Mouse (Mus musculus): ENCODE measurements around the gene Aire. TPM values are rescaled to one million over a fixed set of nuclear protein-coding genes. Genes with fewer than 3 reads are reported as not detected.
"Not testable (repeated sequence)": the region's sequence is repeated elsewhere in the genome, so short reads cannot be mapped to it uniquely, and the experiment has no call there.

Gene Aire
- total RNA-seq, 2 experiments from 2014 or later: not detected

DNA sequence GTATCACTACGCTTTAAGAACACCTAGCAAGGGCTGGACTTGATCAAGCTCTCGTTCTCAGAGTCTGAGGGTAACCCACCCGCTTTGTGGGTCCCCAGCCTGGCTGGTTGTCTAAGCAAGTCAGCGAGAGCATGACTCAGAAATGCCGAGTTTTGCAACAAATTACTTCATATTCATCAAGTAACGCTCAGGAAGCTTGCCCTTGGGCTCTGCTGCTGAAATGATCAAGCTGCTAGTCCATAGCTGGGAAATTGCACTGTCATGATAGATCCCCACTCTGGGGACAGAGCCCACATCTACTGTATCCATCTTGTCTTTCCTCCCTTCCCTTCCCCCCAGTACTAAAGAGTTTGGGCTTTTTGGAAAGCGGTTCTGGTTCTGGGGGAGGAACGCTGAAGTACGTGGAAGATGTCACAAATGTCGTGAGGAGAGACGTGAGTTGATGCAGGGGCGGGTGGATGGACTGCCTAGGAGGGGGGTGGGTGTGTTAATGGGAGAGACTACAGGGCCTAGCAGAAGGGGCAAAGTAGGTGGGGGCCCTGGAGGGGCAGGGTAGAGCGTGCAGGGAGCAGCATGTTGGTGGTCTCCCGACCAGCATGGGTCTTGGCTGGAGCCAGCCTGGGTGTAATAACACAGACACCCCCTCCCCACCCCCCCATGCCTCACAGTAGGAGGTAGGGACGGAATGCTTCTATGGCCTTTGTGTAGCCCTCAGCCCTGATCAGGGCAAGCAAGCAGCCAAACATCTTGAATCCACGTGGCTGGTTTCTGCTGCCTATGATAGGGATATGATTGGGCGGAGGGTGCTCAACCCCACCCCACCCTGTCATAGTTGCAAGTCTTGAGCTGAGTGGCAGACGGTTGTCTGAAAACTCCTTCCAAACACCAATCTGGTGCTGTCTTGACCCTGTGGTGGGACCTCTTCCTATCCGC, 11.5 kb upstream of the Aire start:
- DNase-seq (ENCODE audit: low spot score): peak; percentile 32

DNA sequence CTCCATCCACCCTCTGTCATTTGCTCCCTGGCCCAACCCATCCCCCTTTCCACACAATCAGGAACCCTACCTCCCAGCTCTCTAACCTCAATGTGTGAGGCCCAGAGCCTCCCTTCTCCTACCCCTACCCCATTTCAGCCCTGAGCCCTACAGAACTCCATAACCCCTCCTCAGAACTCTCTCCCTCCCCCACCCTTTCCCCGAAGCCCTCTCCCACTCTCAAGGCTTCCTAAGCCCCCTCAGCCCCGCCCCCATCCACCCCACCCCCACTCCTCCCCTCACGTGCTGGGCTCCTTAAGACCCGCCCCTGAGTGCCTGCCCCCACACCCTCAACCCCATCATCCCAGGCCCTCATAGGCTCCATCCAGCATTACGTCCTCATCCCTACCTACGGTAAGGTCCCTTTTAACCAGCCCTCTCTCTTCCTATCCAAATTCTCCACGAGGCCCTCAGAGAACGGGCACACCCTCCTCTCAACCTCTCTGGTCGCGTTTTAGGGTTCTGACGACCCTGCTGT, 6.2 kb upstream of the Aire start:
- no peak for DNase-seq (ENCODE audit: low spot score)

GRCm38 (mm10) chr10:78048061-78048730, 4.8 kb upstream of the Aire start:
- no peak for DNase-seq (ENCODE audit: low spot score)

DNA sequence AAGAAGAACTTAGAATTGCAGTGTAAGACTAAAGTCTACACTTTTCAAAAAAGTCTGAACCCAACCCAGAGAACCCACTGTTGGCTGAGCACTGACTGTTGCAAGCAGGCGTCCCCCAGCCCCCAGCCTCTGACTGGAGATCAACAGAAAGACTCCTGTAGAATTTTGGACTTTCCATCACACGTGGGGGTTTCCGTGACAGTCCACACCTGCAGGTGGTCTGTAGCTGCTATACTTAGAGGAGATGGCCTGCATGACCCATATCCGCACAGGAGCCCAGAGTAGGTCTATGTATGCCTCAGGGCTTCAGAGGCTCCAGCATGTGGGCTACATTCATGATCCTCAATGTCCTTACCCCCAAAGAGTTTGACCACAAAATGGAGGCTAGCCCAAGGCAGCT, 3.0 kb upstream of the Aire start:
- no peak for DNase-seq (ENCODE audit: low spot score)

DNA sequence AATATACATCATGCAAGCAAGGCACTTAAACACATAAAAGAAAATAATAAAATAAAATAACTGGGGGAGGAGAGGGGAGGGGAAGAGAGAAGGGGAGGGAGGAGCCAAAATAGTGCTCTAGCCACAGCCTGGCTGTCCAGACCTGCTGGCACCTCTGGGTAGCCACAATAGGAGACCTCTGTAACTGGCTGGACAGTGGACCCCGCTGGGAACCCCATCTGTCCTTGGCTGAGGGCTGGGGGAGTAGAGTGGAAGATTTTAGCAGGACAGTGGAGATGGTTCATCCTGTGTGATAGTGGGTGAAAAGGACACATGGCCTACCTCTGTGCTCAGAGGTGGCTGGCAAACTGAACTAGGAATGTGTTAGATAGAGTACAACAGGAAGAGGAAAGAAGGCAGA, 1.1 kb upstream of the Aire start:
- no peak for DNase-seq (ENCODE audit: low spot score)

- DNase-seq (ENCODE audit: low spot score): no peak
These were observed 559 bp downstream of the Aire start for GRCm38 (mm10) chr10:78042697-78043405.

- no peak for DNase-seq (ENCODE audit: low spot score)
These were observed 1.3 kb downstream of the Aire start for GRCm38 (mm10) chr10:78042096-78042495.

DNA sequence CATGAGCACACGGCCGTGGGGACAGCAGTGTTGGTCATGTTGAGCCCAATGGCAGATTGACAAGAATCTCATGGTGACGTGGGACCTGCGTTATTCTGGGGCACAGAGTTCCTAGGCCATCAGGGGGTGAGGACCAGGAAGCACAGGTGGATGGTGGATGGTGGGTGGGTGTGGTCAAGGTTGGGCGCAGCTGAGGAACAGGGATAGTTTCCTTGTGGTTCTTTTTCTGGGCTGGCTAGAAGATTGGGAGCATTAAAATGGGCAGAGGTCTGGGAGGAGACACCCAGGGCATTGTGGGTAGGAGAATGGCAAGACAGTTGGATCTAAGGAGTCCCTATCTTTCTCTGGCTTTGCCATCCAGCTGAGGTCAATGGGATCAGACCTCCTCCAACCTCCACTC, 1.8 kb downstream of the Aire start, which contains the start of gene Dnmt3l:
Gene Dnmt3l, plus strand, starts transcription at position 301 of the 400 bp plus-strand sequence.
- no peak for DNase-seq (ENCODE audit: low spot score)

DNA sequence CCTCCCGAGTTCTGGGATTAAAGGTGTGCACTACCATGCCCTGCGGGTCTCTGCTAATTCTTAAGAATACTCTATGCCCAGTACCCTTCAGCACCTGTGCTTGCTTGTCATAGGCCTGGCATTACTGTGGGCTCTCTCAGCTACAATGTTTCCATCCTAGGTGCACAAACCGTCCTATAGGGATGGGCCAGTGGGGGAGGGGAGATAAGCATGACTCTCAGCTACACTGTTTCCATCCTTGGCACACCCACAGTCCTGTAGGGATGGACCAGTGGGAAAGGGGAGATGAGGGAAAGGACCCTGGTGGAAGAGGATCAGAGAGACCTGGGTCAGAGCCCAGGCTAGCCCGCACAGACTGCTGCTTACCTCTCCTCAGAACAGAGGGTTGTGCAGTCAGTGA, 6.3 kb downstream of the Aire start:
- DNase-seq (ENCODE audit: low spot score): no peak

GRCm38 (mm10) chr10:78031987-78032386, 11.4 kb downstream of the Aire start:
- DNase-seq (ENCODE audit: low spot score): no peak

- no peak for DNase-seq (ENCODE audit: low spot score)
These were observed 14.3 kb downstream of the Aire start for GRCm38 (mm10) chr10:78029080-78029479.

GRCm38 (mm10) chr10:78028129-78028528, 15.3 kb downstream of the Aire start:
- peak; percentile 65 for DNase-seq (ENCODE audit: low spot score)

- DNase-seq (ENCODE audit: low spot score): not testable (repeated sequence)
These were observed 18.0 kb downstream of the Aire start for GRCm38 (mm10) chr10:78025453-78025852.

GRCm38 (mm10) chr10:78019984-78020383, 23.4 kb downstream of the Aire start:
- not testable (repeated sequence) for DNase-seq (ENCODE audit: low spot score)

DNA sequence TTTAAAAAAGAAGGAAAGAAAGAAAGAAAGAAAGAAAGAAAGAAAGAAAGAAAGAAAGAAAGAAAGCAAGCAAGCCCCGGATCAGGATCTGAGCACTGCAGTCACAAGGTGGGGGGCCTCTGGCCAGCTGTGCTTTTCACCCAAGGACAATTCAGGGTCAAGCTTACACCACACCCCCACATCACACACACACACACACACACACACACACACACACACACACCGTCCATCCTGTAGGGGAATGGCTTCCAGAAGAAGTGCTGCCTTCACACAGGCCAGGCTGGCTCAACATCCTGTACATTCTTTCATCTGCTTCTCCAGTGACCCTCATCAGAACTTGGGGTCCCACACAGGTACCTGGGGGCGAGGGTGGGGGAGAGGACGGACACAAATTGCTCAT, 24.1 kb downstream of the Aire start:
- DNase-seq (ENCODE audit: low spot score): no peak

GRCm38 (mm10) chr10:78018797-78019203, 24.6 kb downstream of the Aire start:
- peak; percentile 68 for DNase-seq (ENCODE audit: low spot score)

DNA sequence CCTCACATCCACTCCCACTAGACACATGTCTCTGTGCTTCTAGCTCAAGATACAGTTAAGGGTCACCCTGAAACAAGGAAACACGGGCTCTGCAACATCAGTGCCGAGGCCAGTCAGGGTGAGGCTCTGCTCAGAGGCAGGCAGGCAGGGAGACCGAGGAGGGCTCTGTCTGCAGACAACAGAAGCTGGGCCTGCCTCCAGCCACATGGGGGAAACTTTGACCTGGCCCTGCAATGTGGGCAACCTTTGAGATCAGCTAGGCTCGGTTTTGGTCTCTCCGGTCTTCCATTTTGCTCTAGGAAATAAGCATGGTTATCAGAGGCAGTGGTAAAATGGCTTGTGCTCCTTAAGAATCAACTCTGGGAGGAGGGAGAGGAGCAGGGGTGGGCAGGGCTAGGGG, 27.0 kb downstream of the Aire start:
- DNase-seq (ENCODE audit: low spot score): no peak

- DNase-seq (ENCODE audit: low spot score): no peak
These were observed 27.9 kb downstream of the Aire start for GRCm38 (mm10) chr10:78015489-78015888.

GRCm38 (mm10) chr10:78012661-78013495, 30.5 kb downstream of the Aire start:
- DNase-seq (ENCODE audit: low spot score): no peak

GRCm38 (mm10) chr10:78011116-78011515, 32.3 kb downstream of the Aire start:
- not testable (repeated sequence) for DNase-seq (ENCODE audit: low spot score)

GRCm38 (mm10) chr10:78010335-78010734, 33.1 kb downstream of the Aire start:
- DNase-seq (ENCODE audit: low spot score): no peak

Measured in gastrocnemius, adult 18-20 months (tissue).